10 mouse cellular contexts compared by ENCODE assay signal in the genomic region with DNA sequence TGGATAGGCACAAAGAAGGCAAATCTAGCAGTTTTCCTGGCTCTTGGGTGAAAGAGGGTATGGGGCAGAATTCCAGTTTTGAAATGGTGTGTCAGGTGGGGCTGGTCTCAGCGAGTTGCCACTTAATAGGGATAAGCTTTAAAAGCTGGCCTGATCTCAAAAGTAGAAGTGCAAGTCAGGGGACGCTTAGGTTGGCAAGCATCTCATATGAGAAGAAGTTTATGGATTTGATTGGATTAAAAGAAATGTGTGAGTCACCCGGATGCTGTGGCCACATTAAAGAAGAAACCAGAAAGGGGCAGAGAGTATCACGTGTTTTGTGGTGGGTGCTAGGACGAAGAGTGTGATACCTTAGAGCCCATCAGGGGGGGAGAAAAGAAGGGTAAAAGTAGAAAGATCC.
DNase-seq lines count a peak whose midpoint lies in the region; ATAC-seq lines count a peak whose summit lies in the region.
"Had no signal": no experiment of that assay in that cellular context is flagged by ENCODE, and none has a peak within 500 bp of the region (broad histone marks: within the 10 kb centered on the region; RNA-seq: fewer than 3 reads in every experiment).

No protein-coding gene starts in this region.

- no peaks in the 10 kb centered on the region for H3K36me3 ChIP-seq in hindbrain, embryonic 16.5 days (ENCODE audit: control insufficient read depth, insufficient read depth, low read length)
- no peaks in the 10 kb centered on the region for H3K36me3 ChIP-seq in hindbrain, embryonic 10.5 days
- no peaks in the 10 kb centered on the region for H3K36me3 ChIP-seq in embryonic facial prominence, embryonic 10.5 days (replicated peaks)
- H3K36me3 ChIP-seq: liver, embryonic 13.5 days had no signal

- ATAC-seq in hindbrain, embryonic 16.5 days = 0 out of 2 replicates have a peak, but pooled peaks have one; percentile 13
- 0 out of 2 replicates have a peak, but pooled peaks have one; percentile 14 for ATAC-seq in monocyte, adult 5-6 weeks (replicated peaks; ENCODE audit: insufficient number of reproducible peaks, low FRiP score, low TSS enrichment, poor library complexity, severe bottlenecking)
- ATAC-seq in erythroid progenitor cell, adult 5-6 weeks (replicated peaks; ENCODE audit: low FRiP score, poor library complexity, severe bottlenecking) = no peak

- H3K4me3 ChIP-seq in hindbrain, embryonic 16.5 days (ENCODE audit: low read length) = no peak overlapping the region
- H3K4me3 ChIP-seq in hindbrain, embryonic 10.5 days = no peak overlapping the region
- H3K4me3 ChIP-seq in embryonic facial prominence, embryonic 10.5 days = no peak overlapping the region
- H3K4me3 ChIP-seq: erythroblast, embryonic 14.5 days; liver, embryonic 13.5 days had no signal

- no peak overlapping the region for H3K27ac ChIP-seq in hindbrain, embryonic 16.5 days (ENCODE audit: low read depth, low read length)
- H3K27ac ChIP-seq in hindbrain, embryonic 10.5 days = no peak overlapping the region
- H3K27ac ChIP-seq in embryonic facial prominence, embryonic 10.5 days (replicated peaks) = 0 out of 2 replicates have a peak overlapping the region, but pooled peaks have one; percentile 19
- H3K27ac ChIP-seq: liver, embryonic 13.5 days had no signal

- no peak overlapping the region for H3K9ac ChIP-seq in hindbrain, embryonic 16.5 days (ENCODE audit: low read depth, low read length)
- H3K9ac ChIP-seq: liver, embryonic 13.5 days had no signal

- peaks cover 4% of the 10 kb centered on the region for H3K4me1 ChIP-seq in hindbrain, embryonic 16.5 days (ENCODE audit: control insufficient read depth, insufficient read depth, low read depth, low read length)
- peaks cover 19% of the 10 kb centered on the region for H3K4me1 ChIP-seq in hindbrain, embryonic 10.5 days (replicated peaks)
- peaks cover 22% of the 10 kb centered on the region for H3K4me1 ChIP-seq in embryonic facial prominence, embryonic 10.5 days

- WGBS in hindbrain, embryonic 16.5 days = 71% methylated on average over 5 of the region's 5 CpGs
- WGBS in hindbrain, embryonic 10.5 days = 80% methylated on average over 5 of the region's 5 CpGs
- 75% methylated on average over 5 of the region's 5 CpGs for WGBS in embryonic facial prominence, embryonic 10.5 days

- DNase-seq in hindbrain, embryonic 10.5 days (ENCODE audit: low spot score) = no peak
- DNase-seq in CD4-positive, CD25-positive, alpha-beta regulatory T cell, adult 2 months (ENCODE audit: low read depth, low spot score) = peak; percentile 71
- no peak for DNase-seq in embryonic facial prominence, embryonic 10.5 days (ENCODE audit: low spot score)
- no peak for DNase-seq in cerebellum, adult 11 months
- no peak for DNase-seq in layer of hippocampus, postnatal 25 days (ENCODE audit: extremely low spot score in 1 of 2, low spot score in 1 of 2)
- DNase-seq: liver, embryonic 13.5 days had no signal

- no peak overlapping the region for H3K4me2 ChIP-seq in hindbrain, embryonic 16.5 days (ENCODE audit: low read length)
- H3K4me2 ChIP-seq: liver, embryonic 13.5 days had no signal

- H3K9me3 ChIP-seq in hindbrain, embryonic 16.5 days (ENCODE audit: control insufficient read depth, low read length) = no peaks in the 10 kb centered on the region
- H3K9me3 ChIP-seq in hindbrain, embryonic 10.5 days = no peaks in the 10 kb centered on the region
- no peaks in the 10 kb centered on the region for H3K9me3 ChIP-seq in embryonic facial prominence, embryonic 10.5 days
- H3K9me3 ChIP-seq: liver, embryonic 13.5 days had no signal

- no peaks in the 10 kb centered on the region for H3K27me3 ChIP-seq in hindbrain, embryonic 16.5 days (replicated peaks; ENCODE audit: control insufficient read depth, insufficient read depth, low read length)
- H3K27me3 ChIP-seq in hindbrain, embryonic 10.5 days (ENCODE audit: insufficient read depth, poor library complexity, severe bottlenecking) = no peaks in the 10 kb centered on the region
- H3K27me3 ChIP-seq in embryonic facial prominence, embryonic 10.5 days (replicated peaks; ENCODE audit: low read depth, poor library complexity, severe bottlenecking) = no peaks in the 10 kb centered on the region
- H3K27me3 ChIP-seq: liver, embryonic 13.5 days had no signal
